Mouse (Mus musculus): Measurements from ENCODE around the gene Spag9.

Gene Spag9

GRCm38 (mm10) chr11:93995720-93996305, at the start of gene Spag9:
TSS of gene Spag9 (plus strand) at chr11:93996091.
- DNase-seq: peak; percentile 97

DNA sequence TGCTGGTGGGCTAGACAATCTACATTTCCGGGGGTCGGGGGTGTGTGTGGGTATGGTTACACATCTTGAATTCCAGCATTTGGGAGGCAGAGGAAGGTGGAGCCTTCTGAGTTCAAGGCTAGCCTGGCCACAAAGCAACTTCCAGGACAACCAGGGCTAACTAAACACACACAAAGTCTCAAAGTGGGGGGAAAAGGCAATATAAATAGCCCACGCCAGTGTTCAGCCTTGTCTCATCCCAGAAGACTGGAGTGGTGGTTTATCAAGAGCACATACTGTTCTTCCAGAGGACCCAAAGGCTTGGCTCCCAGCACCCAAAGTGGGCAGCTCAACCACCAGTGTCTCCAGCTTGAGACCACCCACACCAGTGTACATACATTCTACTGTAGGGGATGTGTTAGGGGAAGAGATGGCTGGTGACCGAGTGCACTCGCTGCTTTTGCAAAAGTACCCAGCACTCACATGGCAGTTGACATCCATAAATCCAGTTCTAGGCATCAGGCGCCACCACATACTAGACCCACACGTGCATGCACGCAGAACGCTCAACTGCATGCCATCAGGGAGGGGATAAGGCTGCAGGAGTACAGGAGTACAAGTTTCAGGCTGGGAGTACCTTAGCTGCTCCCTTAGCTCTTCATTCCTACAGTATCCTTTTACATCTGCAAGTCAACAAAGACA, 46.9 kb upstream of the Spag9 start:
- no peak for DNase-seq

DNA sequence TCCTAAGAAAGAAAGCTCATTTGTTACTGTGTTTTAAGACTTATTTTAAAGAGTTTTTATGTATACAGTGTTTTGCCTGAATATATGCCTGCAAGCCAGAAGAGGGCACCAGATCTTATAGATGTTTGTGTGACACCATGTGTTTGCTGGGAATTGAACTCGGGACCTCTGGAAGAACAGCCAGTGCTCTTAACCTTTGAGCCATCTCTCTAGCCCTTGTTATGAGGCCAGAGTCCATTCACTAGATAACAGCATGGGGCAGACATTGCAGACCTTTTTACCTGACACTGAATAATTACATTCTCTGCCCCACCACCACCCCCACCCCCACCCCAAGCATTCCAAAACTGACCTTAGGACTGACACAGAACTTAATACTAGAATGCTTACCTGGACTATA, 45.8 kb upstream of the Spag9 start:
- no peak for DNase-seq

DNA sequence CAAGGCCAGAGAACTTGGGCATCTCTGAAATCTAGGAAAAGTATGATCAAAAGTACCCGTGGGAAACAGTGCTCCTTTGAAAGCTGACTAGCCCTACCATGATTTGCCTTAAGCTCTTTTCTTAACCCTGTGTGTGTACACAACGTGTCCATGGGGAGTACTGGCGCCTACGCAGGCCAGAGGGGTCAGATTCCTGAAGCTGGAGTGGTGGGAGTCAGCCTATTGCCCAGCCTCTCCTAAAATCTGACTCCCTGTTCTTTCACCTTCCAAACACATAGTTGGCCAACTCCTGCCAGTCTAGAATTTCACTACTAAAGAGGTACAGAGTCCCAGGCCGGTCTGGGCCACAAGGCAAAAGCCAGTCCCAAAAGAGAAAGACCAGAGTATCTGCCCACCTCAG, 43.5 kb upstream of the Spag9 start:
- DNase-seq: no peak

- DNase-seq: no peak
Measured at GRCm38 (mm10) chr11:93954738-93955255, 41.1 kb upstream of the Spag9 start.

DNA sequence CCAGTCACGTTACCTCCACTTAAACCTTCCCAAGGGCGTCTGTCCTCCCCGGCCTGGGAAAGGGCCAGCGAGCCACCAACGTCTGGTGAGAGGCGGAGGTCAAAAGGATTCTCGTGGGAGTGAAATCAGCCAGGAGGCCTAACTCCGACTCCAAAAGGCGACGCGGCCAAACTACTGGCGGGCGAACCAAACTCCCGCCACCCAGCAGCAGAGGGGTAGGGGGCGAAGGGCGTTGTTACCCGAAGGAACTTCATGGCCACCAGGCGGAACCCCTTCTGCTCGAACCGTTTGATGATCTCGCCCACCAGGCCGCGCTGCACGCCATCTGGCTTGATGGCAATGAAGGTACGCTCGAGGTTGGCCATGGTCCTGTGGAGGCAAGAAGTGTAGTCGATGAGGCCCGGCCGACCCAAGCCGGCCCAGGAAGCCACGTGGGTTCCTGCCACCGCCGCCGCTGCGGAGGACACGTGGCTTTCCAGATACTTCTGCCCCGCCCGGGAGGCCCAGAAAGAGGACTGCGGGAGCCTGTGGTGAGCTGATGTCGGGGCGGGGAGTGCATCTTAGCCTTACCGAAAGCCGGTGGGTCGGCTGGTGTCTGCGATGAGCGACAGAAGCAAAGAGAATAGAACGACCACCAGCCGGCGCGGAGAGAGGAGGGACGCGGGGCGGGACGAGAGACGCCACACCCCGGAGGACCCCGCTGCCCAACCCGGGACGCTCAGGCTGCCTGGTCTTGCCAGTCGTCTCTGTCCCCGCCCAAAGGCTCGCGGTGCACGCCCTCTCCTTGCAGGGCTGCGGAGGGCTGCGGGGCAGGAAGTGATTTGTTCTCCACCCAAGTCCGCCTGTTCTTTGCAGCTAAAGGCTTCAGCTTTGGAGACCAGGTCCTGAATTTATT, 40.4 kb upstream of the Spag9 start:
- DNase-seq: peak; percentile 98

DNA sequence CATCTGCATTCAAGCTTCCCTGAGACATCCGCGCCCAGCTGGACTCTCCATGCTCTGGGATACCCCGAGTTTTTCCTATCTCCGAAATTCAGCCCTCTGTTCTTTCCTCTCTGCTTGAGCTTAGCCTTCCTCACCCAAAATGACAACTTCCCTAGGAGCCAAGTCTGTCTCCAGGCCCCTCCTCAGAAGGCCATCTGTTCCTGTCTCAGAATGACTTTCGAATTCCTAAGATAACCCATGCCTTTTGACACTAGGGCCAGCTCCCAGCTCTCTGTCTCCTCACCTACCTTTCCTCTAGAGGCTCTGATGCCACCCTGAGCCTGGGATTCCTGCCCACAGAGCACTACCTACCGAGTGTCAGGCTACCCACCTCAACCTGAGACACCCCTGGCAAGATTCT, 39.7 kb upstream of the Spag9 start, which contains the start of gene Nme2:
Gene Nme2, minus strand, starts transcription at position 101 of the 400 bp plus-strand sequence.
- DNase-seq: no peak

DNA sequence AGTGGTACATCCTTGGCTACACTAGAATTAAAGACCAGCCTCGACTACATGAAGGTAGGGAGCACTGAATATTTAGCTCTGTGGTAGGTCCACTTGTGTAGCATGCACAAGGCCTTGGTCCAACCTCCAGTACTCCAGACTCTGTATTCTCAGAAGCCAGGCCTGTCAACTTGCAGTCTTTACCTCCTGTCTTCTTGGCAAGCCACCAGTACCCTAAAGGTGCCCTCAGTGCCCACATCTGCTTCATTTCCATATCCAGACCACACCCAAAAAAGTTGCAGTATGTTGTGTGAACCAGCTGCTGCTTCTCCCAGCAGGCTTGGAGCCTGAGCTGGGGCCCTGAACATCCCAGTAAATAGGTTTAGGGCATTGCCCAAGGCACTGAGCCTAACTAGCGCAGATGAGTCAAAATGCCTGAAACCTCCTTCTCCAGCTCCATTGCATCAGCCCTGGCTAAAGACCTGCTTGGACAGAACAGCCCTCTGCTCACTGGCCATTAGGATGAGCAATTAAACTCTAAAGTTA, 38.8 kb upstream of the Spag9 start:
- no peak for DNase-seq

- no peak for DNase-seq
Measured at GRCm38 (mm10) chr11:93957746-93958145, 38.1 kb upstream of the Spag9 start.

DNA sequence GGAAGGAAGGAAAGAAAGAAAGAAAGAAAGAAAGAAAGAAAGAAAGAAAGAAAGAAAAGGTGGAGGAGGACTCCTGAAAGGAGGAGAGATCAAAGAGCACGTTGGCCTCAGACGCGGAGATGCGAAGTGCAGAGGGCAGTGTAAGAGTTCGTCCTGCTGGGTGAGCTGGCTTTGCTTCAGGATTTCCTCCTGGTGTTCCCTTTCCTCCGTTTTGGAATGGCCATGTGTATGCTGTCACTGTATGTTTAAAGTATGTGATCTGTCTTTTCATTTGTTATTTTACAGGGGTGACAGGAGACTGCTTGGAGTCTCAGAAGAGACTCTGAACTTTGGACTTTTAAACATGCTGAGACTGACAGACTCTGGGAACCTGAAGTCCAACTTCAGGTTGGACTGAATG, 34.4 kb upstream of the Spag9 start:
- DNase-seq: no peak

- DNase-seq: peak; percentile 27
Measured at GRCm38 (mm10) chr11:93963013-93963412, 32.9 kb upstream of the Spag9 start.

DNA sequence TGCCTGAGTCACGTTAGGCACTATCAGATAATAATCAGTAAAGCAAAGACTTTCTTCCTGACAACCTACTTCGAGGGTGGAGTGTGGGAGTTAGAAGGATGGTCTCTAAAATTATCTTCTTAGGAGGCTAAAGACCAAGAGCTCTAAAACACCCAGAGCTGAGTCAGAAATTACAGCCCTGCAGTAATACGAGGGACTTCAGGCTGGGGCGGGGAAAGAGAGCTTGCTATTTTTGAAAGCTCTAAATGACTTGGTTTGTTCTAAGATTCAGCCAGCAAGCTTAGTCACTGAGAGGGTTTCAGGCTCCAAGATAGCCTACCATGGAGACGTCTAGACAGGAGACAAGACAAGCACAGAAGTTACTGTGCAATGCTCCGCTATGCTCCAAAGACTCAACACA, 30.5 kb upstream of the Spag9 start:
- DNase-seq: no peak

DNA sequence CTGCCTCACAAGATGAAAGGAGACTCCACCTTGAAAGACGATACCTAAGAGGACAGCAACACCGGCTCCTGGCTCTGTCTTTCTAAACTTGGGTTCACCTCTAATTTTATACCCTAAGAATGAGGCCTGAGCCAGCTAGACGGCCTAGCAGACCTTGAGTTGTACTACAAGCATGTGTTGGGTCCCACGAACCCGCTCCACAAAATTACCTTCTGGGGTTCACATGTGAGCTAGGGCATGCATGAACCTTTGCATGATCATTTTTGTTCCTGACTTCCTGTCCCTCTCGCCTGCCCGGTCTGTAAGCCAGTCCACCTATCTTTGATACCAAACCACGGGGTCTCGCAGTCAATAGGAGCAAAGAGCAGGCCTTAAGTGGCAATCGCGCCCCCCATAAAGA, 28.5 kb upstream of the Spag9 start:
- DNase-seq: no peak

GRCm38 (mm10) chr11:93968005-93968847, 27.7 kb upstream of the Spag9 start, which contains the start of the genes Gm20390 and Nme1:
TSS of gene Gm20390 (minus strand) at chr11:93968293.
TSS of gene Nme1 (minus strand) at chr11:93968521.
- peak; percentile 99 for DNase-seq

GRCm38 (mm10) chr11:93968848-93969128, 27.1 kb upstream of the Spag9 start:
- no peak for DNase-seq

GRCm38 (mm10) chr11:93969171-93969570, 26.7 kb upstream of the Spag9 start:
- DNase-seq: no peak

DNA sequence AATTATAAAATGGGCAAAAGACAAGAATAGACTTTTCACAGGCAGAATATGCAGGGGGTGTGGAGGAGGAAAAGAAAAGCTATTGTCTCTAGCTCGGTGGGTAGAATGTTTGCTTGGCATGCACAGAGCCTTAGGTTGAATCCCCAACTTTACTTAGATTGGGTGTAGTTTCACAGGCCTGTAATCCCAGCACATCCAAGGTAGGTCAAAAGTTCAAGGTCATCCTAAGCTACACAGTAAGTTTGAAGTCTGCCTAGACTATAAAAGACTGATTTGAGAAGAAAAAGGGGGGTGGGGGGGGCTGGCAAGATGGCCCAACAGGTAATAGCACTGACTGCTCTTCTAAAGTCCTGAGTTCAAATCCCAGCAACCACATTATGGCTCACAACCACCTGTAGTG, 26.1 kb upstream of the Spag9 start:
- no peak for DNase-seq

DNA sequence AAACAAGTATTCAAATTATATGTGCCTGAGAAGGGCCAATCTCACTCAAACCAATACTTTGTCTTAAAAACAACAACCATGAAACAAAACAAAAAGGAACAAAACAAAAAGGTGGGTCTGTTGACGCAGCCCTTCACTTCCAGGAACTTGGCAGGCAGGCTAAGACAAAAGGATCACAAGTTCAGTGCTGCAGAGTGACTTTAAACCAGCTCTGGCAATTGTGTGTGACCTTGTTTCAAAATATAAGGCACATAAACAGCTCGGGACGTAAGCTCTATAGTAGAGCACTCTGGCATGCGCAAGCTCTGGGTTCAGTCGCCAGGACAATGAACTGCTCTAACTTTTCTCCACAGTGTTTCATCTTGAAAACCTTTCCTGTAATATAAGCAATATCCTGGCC, 22.9 kb upstream of the Spag9 start:
- no peak for DNase-seq

GRCm38 (mm10) chr11:93979502-93980049, 16.3 kb upstream of the Spag9 start:
- DNase-seq: no peak

GRCm38 (mm10) chr11:93984619-93985018, 11.3 kb upstream of the Spag9 start:
- DNase-seq: no peak

GRCm38 (mm10) chr11:93985265-93985664, 10.6 kb upstream of the Spag9 start:
- no peak for DNase-seq

DNA sequence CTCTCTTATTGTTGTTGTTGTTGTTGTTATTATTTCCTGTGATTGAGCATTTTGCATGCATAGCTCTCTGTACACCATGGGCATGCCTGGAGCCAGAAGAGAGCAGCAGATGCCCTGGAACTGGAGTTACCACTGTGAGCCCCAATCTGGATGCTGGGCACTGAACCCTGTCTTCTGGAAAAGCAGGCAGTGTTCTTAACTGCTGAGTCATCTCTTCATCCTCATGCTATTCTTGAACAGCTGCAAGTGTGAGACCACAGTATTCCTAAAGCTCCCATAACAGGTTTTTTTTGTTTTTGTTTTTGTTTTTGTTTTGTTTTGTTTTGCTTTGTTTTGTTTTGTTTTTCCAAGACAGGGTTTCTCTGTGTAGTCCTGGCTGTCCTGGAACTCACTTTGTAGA, 9.6 kb upstream of the Spag9 start:
- no peak for DNase-seq
